Mouse (Mus musculus) liver, embryonic 14.5 days (tissue): ENCODE data around the gene Rpl13.

Experiments used
- CTCF ChIP-seq: IDR thresholded peaks from 2 replicates; pipeline ENCODE4 v1.5.1; 2016; ENCODE audit warnings: antibody characterized with exemption, low read depth, control low read depth
- EP300 ChIP-seq: IDR thresholded peaks from 2 replicates; pipeline ENCODE4 v1.6.1; 2016; ENCODE audit warnings: antibody characterized with exemption, low read depth

DNA sequence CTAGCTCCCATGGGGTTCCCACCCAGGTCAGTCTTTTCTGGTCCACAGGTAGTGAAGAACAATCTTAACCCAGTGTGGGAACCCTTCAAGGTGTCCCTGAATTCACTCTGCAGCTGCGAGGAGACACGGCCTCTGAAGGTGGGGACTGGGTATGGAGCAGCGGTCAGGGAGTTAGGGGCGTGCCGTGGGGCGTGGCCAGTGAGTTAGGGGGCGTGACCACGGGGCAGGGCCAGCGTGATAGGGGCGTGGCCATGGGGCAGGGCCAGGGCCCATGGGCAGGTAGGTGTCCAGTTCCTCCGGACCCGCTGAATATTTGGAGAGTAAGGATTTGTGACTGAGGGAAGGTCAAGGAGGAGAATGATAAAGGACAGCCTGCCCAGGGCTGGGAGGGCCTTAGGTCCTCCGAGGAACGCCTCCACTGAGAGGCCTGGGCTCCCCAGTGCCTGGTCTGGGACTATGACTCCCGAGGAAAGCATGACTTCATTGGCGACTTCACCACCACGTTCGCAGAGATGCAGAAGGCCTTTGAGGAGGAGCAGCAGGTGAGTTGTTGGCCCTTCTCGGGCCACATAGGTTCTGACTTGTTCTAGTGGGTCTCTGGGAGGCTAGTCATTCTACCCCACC, 24.2 kb downstream of the Rpl13 start:
- TF ChIP-seq CTCF (no peak), EP300 (no peak)
